Mouse (Mus musculus): ENCODE results near the gene Scaf4. TPM values are rescaled to one million over a fixed set of nuclear protein-coding genes. Genes with fewer than 3 reads are reported as not detected.
A peak's percentile ranks its signal among the peaks of the same experiment; 100 is the strongest.

Scaf4 gene
- total RNA-seq, 2 experiments from 2014 or later: 15.0 to 17.4 TPM

GRCm38 (mm10) chr16:90211767-90212166 is 72.5 kb downstream of the Scaf4 start:
- DNase-seq: no peak
- intact Hi-C loops (cut with DNase I): no loop called here

DNA sequence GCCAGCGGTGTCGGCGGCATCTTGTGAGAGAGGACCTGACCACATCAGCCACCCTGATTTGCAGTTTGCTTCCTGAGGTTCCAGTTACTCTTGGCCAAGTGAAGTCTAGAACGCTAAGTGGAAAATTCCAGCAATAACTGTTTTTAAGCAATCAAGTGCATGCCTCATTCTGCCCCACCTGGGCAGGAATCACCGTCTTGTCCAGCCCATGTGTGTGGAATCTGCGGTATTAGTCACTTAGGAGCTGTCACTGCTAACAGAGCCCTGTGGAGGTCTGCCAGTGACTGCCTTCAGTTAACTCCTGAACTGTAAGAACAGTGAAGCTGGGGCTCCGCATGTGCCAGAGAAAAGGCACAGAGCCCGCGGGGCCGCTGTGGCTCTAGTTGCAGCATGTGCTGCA is 73.6 kb downstream of the Scaf4 start:
- intact Hi-C loops (cut with DNase I): no loop called here
- DNase-seq: no peak

GRCm38 (mm10) chr16:90208996-90209395 is 75.3 kb downstream of the Scaf4 start:
- no peak for DNase-seq
- intact Hi-C loops (cut with DNase I): no loop called here

- no peak for DNase-seq
- intact Hi-C loops (cut with DNase I): no loop called here
Measured at GRCm38 (mm10) chr16:90204868-90205267, 79.4 kb downstream of the Scaf4 start.

GRCm38 (mm10) chr16:90203226-90203962 is 80.9 kb downstream of the Scaf4 start:
- no peak for DNase-seq
- intact Hi-C loops (cut with DNase I): no loop called here

- DNase-seq: no peak
- intact Hi-C loops (cut with DNase I): no loop called here
Measured at GRCm38 (mm10) chr16:90202140-90202539, 82.2 kb downstream of the Scaf4 start.

DNA sequence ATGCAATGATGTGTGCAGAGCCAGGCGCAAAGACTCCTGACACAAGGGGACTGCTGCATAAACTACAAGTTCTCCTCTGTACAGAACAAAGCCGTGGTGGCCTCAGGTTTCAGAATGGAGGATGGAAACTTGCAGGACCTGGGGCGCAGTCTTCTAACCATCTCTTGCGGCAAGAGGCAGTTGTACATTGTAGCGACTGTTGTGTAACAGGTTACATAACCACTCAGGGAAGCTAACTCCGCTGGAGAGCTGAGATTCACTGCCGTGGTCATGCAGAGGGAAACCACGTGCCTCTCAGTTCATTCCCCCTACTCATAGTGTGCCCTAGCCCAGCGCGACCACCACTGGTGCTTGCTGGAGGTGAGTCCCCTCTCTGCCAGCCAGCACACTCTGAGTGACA is 85.1 kb downstream of the Scaf4 start:
- intact Hi-C loops (cut with DNase I): no loop called here
- no peak for DNase-seq

- no peak for DNase-seq
- intact Hi-C loops (cut with DNase I): no loop called here
Measured at GRCm38 (mm10) chr16:90198626-90199025, 85.7 kb downstream of the Scaf4 start.

GRCm38 (mm10) chr16:90197337-90197973 is 86.8 kb downstream of the Scaf4 start:
- intact Hi-C loops (cut with DNase I): no loop called here
- DNase-seq: peak; percentile 56 to 59

DNA sequence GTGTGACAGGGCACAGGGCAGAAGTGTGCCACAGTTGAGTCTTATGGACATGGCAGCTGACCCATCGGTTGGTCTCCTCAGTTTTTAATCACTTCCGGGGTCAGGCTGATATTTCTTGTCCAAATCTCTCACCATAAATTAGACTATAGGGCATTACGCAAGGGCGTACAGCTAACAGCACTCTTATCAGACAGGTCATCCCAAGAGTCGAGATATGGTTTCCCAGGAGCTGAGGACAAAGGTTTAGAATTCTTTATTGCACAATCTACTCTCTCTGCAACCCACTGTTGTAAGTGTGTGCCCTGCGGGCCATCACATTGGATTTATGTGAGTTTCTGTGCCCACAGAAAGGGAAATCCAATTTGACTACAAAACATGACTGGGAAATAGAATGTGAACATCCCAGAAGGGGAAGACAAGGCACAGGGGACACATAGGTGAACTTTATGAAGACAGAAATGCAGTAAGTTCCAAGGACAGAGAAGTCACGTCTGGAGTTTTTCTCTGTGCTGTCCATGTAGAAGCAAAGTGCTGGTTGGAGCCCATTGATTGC is 87.5 kb downstream of the Scaf4 start:
- intact Hi-C loops (cut with DNase I): no loop called here
- no peak for DNase-seq

GRCm38 (mm10) chr16:90193719-90194118 is 90.6 kb downstream of the Scaf4 start:
- intact Hi-C loops (cut with DNase I): no loop called here
- no peak for DNase-seq

DNA sequence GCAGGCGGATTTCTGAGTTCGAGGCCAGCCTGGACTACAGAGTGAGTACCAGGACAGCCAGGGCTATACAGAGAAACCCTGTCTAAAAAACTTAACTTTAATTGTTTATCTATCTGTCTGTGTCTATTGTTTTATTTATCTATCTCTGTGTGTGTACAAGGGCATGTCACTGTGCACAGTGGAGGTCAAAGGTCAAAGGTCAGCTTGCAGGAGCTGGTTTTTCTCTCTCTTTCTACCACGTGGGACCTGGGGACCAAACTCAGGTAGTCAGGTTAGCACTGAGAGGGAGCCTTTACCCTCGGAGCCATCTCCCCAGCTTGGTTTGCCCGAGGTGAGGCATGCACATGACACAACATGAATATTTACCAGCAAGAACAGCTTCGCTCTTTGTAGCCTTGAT is 93.0 kb downstream of the Scaf4 start:
- intact Hi-C loops (cut with DNase I): no loop called here
- DNase-seq: no peak

GRCm38 (mm10) chr16:90187453-90187852 is 96.8 kb downstream of the Scaf4 start:
- no peak for DNase-seq
- intact Hi-C loops (cut with DNase I): no loop called here

- intact Hi-C loops (cut with DNase I): no loop called here
- peak; percentile 58 for DNase-seq
Measured at GRCm38 (mm10) chr16:90185928-90186588, 98.2 kb downstream of the Scaf4 start.

DNA sequence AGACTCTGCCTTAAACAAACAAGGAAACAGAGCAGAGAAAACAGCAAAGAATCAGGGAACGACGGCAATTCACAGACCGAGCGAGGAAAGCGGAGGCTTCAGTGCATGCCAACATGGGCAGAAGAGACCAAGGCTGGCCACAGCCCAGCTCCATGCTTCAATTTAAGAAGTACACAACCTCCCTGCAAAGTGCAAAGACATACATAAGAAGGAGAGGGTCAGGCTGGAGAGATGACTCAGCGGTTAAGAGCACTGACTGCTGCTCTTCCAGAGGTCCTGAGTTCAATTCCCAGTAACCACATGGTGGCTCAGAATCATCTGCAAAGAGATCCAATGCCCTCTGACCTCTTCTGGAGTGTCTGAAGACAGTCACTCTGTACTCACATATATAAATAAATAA is 100.2 kb downstream of the Scaf4 start:
- intact Hi-C loops (cut with DNase I): loop anchor here (5.0 kb wide), 2 partner anchors 337 to 412 kb away; no protein-coding TSS in a partner anchor
- DNase-seq: no peak

- no peak for DNase-seq
- intact Hi-C loops (cut with DNase I): loop anchor here (5.0 kb wide), 2 partner anchors 334 to 409 kb away; no protein-coding TSS in a partner anchor
Measured at GRCm38 (mm10) chr16:90181673-90182072, 102.6 kb downstream of the Scaf4 start.

GRCm38 (mm10) chr16:90180975-90181374 is 103.3 kb downstream of the Scaf4 start:
- no peak for DNase-seq
- intact Hi-C loops (cut with DNase I): loop anchor here (5.0 kb wide), 2 partner anchors 334 to 409 kb away; no protein-coding TSS in a partner anchor

DNA sequence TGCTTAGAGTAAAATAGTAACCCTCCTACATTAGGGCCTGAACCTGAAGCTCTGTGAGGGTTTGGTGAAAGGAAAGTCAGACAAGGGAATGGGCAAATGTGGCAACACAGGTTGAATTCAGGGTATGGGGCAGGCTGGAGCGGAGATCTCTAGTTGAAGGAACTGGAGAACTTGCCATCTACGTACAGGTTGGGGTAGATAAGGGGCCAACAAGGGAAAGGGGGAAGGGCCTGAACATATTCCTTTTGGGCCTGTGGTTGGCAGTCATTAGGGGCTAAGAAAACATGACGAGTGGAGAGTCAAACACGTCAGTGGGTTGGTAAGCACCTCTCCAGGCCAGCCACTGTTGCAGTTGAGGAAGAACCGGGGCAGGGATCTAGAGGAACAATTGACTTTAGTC is 104.4 kb downstream of the Scaf4 start:
- intact Hi-C loops (cut with DNase I): loop anchor here (5.0 kb wide), 2 partner anchors 333 to 408 kb away; no protein-coding TSS in a partner anchor
- DNase-seq: no peak

- intact Hi-C loops (cut with DNase I): no loop called here
- no peak for DNase-seq
Measured at GRCm38 (mm10) chr16:90178404-90178803, 105.9 kb downstream of the Scaf4 start.

DNA sequence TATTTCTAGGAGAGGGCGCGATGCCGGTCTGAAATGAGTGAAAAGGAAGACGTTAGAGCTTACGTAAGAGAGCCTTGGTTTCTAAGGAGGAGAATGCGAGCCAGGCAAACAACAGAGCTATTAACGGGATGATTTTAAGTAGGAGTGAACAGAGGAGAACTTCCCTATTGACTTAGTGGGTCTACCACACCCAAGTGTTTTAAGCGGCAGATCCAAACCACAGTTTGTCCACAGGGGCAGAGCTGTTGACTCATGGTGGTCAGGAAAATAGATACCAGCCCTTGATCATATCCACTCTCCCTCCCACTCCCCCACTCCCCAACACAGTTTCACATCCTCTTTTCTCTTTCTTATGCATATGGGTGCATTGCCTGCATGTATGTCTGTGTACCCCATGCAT is 106.9 kb downstream of the Scaf4 start:
- no peak for DNase-seq
- intact Hi-C loops (cut with DNase I): no loop called here

GRCm38 (mm10) chr16:90176472-90176871 is 107.8 kb downstream of the Scaf4 start:
- intact Hi-C loops (cut with DNase I): no loop called here
- DNase-seq: no peak
